Mouse (Mus musculus) adrenal gland, postnatal 14 days (tissue): Measurements from ENCODE around the gene Emg1. TPM values are rescaled to one million over a fixed set of nuclear protein-coding genes. Genes with fewer than 3 reads are reported as not detected.
"Not testable (repeated sequence)": the region's sequence is repeated elsewhere in the genome, so short reads cannot be mapped to it uniquely, and the experiment has no call there.

Experiments
- DNase-seq: peaks from one replicate; pipeline ENCODE4 v3.0.0; 2021; ENCODE audit warnings: mixed read lengths
- microRNA-seq, 2 experiments: library from miRNA; unstranded; fragments of <30 nt; microRNA quantifications; one replicate each; pipeline ENCODE4 v1.2.0; 2021
- total RNA-seq: library from RNA; stranded (reverse); gene quantifications from 2 replicates; pipeline ENCODE4 v1.2.3, GENCODE M21; 2021

Gene Emg1
- total RNA-seq, 1 experiment from 2014 or later, result 79.7 TPM

DNA sequence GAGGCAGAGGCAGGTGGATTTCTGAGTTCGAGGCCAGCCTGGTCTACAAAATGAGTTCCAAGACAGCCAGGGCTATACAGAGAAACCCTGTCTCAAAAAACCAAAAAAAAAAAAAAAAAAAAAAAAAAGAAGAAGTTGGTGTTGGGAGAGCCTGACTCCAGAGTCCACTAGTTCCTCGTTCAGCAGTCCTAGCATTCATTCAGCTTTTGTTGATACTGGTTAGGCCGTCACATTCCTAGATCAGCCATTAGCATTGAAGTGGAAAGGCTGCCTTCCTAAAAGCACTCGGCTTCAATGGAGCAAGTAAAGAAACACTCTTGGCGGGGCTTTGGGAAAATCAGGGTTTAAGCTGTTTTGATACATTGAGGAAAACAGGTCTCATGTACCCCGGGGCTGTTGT lies 29.7 kb downstream of the Emg1 start:
- DNase-seq, result not testable (repeated sequence)

DNA sequence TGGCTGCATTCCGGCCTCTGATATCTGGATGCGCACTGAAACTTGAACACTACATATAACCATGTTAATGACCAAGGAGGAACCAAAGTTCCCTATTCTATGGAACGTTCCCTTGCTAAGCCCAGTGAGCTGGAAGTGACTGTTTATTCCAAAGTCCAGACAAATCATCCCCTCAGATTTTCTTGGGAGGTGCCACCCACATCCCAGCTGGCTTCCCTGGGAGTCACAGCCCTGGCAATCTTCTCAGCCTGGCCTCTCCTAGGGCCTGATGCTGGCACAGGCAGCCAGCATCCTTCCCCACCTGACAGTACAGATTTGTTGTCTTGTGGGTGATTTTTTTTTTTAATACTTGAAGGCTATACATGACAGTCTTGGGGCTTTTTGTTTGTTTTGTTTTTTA lies 32.5 kb downstream of the Emg1 start:
- no peak for DNase-seq

DNA sequence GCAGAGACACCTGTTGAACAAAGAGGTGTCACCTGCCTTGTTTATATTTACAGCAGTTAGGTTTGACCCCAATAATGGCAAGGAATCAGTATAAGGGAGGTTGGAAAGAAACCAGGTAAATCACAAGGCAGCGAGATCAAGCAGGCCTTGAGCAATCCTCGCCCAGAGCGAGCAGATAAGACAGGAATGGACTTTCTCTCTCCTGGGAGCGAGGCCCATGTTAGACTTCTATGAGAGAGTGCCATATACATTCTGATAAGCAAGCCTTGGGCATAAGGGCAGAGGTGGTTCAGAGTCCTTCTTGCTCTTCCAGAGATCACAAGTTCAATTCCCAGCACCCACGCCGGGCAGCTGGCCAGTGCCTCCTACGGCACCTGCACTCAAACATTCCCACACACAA lies 33.2 kb downstream of the Emg1 start:
- DNase-seq, result no peak

DNA sequence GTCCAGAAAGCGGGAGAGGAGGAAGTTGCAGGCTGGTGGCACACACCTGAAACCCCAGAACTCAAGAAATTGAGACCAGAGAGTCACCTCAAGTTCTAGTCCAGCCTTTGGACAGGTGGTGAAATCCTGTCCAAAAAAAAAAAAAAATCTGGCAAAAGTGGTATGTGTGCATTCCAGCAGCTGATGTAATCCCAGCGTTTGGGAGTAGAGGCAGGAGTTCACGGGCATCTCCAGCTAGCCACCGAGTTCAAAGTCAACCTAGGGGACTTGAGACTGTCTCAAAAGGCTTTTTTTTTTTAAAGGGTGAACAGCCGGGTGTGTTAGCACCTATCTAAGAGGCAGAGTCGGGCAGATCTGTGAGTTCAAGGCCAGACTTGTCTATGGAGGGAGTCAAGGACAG lies 35.8 kb downstream of the Emg1 start:
- no peak for DNase-seq

DNA sequence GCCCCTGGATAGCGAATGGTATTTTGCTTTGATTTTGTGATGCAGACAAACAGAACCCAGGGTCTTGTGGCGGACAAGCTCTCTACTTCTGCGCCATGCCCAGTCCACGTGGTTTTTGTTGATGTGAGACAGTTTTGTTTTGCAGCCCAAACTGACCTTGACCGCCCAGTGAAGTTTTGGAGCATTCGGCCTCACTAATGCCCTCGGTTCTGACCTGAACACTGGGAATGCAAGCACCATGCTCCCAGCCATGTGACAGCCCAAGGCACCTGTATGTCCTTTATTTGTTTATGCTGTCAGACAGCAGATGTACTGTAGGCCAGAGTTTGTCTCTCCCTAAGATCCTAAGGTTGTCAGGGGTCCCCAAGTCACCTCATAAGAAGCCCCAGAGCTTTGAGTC lies 37.4 kb downstream of the Emg1 start:
- no peak for DNase-seq

DNA sequence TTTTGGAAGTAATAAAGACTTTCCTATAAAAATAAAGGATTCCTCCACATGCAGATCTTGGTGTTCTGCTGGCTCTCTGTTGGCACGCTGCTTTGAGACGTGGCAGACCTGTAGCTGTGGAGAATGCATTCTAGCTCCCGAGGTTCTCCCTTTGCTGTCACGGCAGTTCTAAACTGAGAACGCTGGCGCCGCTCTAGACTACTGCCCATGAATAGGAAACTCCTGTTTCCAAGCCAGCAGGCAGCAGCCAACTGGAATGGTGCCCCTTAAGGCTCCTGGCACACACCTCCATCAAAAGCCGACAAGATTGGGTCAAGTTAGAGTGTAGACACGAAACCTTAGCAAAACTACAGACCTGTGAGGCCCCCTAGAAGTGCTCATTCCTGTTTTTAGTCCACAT lies 38.4 kb downstream of the Emg1 start:
- DNase-seq, result peak; percentile 55

DNA sequence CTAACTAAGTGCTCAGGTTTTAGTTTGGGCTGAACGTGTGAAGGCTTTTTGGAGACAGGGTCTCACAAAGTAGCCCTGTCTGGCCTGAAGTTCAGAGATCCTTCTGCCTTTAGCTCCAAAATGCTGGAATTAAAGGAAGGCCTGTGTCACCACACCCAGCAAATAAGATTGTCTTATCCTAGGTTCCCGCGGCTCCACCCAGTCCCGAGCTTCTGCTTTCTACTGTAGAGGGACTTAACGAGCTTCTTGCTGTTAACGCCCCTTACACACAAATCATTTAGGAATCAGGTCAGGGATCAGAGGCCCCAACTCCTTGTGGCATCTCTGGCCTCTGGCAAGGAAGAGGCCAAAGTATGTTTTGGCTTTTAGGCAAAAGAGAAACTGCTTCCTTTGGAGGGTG lies 39.9 kb downstream of the Emg1 start:
- DNase-seq, result no peak

DNA sequence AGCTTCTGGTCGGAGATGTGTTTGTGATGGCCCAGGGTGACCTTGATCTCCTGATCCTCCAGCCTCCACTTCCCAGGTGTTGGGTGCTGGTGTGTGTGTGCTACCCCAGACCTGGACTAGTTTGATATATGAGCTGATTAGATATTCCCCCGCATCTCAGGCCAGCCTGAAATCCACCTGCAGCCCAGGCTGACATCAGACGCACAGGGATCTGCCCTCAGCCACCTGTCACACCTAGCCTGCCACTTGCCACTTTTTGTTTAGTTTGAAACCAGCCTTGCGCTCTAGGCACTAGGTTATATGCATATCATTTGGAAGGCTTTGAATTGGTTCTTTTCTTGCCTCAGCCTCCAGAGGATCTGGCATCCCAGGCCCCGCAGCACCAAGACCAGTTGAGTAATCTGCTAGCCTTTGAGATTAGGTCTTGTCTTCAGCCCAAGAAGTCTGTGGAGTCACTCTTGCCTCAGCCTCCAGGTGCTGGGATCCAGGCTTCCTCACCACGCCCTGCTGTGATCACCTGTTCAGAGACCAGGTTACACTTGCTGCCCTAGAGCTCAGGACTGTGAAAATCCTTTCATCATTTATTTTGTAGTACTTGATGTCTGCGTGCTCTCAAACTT lies 41.6 kb downstream of the Emg1 start:
- no peak for DNase-seq

DNA sequence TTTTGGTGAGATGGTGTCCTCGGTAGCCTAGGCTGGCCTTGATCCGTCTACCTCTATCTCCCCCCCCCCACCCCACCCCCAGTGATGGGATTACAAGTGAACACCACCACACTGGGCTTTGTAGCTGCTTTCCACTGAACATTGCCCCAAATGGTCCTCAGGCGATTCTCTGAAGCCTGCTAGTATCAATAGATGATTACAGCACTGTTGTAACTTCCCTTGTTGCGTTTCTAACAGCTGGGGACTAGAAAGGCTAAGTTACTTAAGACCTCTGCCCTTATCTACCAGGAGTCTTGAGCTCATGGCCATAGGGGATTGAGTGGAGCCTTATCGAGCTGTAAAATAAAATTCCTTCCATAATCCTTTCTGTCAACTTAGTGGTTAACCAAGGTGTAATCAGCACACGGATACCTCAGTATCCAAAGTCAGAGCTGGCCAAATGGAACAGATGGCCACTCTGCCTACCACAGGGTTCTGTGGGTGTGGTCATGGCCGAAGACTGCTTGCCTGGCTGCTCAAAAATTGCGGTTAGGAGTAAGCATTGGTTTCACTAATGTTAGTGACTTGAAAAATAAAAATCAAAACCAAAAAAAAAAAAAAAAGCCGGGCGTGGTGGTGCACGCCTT lies 42.6 kb downstream of the Emg1 start:
- no peak for DNase-seq

DNA sequence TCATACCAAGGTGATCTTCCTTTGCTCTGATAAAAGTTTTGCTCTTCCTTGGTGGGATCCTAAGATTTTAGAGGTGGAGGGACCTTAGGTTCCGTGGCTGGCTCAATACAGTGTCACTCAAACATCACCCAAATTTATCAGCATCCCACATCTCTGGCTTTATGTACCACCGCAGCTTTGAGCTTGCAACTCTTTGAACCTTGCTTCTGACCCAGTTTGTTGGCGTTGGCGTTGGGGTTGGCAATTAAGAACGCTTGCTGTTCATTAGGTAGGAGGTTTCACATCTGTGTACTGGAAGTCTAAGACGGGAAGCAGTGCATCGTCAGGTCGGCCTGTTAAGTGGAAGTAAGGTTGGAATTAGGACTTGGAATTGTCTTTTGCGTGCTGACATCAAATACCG lies 47.0 kb downstream of the Emg1 start:
- no peak for DNase-seq

DNA sequence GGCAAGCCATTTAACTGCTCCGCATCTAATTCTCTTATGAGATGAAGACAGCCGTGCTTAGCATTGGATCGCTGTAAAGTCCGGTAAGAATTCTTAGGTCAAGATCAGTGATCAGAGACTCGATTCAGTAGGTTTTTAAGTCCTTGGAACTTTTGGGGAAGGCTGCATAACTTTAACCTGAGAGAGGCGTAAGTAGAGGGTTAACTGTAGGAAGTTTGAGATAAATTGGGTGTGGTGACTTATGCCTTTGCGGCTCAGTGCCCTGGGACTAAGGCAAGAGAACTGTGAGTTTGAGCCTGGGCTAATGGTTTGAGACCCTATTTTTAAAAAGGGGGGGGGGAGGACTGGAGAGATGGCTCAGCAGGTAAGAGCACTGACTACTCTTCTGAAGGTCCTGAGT lies 47.7 kb downstream of the Emg1 start:
- no peak for DNase-seq

DNA sequence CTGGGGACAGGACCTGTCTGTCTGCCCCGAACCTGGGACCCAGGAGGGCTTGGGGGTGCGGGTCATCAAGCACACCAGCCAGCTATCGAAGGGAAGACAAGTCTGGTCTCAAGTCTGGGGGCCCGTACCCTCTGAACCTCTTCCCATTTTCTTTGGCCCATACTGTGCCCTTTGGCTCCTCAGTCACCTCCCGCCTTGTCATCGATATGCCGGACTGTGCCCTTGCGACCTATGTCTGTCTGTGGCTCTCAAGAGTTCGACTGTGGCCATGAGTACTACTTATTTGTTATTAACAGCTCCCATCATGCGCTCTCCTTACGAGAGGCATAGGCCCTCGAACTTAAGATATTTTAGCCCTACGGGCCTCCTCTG lies 48.6 kb downstream of the Emg1 start:
- no peak for DNase-seq

DNA sequence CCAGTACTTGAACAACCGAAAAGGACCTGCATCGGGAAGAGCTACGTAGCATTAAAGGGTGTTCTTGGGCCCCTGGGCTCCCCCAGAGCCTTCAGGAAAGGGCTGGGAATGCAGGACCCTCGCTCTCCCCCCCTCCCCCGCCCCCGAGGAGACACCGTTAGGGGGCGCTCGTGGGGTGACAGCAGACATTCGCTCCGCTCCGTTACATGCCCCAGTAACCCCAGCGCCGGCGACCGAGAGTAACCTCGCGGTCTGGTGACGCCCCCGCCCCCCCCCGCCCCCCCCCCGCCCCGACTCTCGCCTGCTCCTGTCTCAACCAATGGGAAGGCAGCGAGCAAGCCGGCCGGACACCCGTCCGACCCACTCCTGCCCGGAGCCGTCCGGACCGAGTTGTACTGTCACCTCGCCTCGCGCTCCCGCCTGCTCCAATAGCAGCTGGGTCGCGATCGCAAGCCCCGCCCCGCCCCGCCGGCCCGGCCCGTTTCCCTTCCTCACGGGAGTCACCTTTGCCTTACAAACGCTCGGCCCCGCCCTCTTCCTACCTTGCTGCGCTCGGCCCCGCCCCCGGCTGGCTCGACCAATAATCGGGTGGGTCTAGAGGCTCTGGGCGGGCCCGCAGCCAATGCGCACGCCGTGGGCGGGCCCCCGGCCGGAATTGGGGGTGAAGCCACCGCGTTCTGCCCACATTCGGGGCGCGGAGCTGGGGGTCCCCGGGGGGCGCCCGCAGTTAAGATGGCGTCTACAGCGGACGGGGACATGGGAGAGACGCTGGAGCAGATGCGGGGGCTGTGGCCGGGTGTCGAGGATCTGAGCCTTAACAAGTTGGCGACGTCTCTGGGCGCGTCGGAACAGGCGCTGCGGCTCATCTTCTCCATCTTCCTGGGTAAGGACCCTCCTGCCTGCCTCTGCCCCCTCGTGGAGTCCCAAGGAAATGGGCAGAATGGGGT lies 49.2 kb downstream of the Emg1 start, which contains the start of gene Lpcat3:
Gene Lpcat3, plus strand, starts transcription at position 551 of the 947 bp plus-strand sequence.
- DNase-seq, result peak; percentile 100

DNA sequence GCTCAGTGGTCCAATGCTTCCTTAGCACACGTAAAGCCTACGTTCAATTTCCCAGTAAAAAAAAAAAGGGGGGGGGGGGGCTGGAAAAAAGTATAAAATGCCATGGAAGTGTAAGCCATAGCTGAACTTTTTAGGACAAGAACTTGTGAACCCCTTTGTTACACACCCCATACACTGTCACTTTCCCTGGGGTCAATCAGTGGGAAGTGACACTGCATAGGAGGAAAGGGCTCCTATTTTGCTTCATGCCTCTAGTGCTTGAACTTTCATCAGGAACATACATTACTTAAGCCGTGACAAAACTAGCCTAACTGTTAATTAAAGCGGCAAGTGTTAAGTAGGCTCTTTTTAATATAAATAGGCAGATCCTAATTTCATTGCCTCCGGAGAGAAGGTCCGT lies 50.0 kb downstream of the Emg1 start:
- DNase-seq, result no peak

DNA sequence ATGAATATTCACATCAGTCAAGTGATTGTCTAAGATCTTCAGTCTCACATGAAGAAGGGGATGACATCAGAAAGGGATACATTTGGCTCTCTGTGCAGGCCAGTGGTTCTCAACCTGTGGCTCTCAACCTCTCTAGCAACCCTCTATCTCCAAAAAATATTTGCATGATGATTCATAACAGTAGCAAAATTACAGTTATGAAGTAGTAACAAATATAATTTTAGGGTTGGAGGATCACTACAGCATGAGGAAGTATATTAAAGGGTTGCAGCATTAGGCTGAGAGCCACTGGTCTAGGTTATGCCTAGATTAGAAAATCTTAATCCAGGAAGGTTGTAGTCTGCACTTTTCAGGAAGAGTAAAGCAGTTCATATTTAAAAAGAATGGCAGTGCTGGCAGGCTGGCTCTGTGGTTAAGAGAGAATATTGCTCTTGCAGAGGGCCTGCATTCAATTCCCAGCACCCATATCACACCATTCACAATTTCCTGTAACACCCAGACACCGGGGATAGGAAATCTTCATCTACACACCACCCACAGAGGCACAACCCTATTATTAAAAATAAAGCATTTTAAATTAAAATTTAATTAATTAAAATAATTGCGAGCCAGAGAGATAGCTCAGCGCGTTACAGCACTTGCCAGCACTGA lies 50.7 kb downstream of the Emg1 start:
- no peak for DNase-seq

DNA sequence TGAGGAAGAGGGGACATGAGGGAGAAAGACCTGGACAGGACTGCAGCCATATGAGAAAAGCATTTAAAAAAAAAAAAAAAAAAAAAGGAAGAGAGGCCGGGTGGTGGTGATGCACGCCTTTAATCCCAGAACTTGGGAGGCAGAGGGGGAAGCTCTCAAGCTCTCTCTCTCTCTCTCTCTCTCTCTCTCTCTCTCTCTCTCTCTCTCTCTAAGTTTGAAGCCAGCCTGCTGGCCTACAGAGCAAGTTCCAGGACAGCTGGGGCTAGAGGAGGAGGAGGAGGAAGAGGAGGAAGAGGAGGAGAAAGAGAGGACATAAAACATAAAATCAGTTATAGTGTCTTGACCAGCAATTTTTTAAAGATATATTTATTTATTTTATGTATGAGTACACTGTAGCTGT lies 53.9 kb downstream of the Emg1 start:
- DNase-seq, result no peak

DNA sequence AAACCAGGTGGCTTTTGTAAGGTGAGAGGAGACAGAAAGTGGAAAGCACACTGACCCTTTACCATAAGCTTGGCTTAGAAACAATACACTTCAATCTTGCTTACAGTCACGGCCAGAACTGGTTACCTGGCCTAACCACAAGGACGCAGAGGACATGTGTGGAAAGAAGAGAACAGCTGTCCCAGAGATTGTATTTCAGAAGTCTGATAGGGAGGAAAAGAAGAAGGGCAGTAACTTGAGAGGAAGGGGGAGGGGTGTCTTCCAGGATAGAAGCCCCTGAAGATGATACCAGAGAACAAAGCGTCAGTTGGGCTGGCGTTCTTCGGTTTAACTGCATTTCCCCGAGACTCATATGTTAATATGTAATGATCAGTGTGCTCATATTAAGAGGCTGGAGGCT lies 56.1 kb downstream of the Emg1 start:
- DNase-seq, result no peak

Small RNA genes lying within 50 kb of the gene (microRNA-seq; reads per million reads assigned to microRNA genes)
- gene Mir141 (4.2 to 13.2 reads per million in 2 experiments), gene Mir200c (53.3 to 54.0 reads per million in 2 experiments)

Other genes starting within 250 kb of the Emg1 start
- 87.3 and 118 TPM in 2 replicates for gene Clstn3, start 247.4 kb downstream of the Emg1 start, total RNA-seq
- 9.2 and 17.6 TPM in 2 replicates for gene C1rl, start 219.1 kb downstream of the Emg1 start, total RNA-seq
- 34.4 and 39.6 TPM in 2 replicates for gene C1ra, start 199.8 kb downstream of the Emg1 start, total RNA-seq
- 51.8 and 66.5 TPM in 2 replicates for gene C1s1, start 169.8 kb downstream of the Emg1 start, total RNA-seq
- 3.1 and 6.0 TPM in 2 replicates for gene C1rb, start 141.9 kb downstream of the Emg1 start, total RNA-seq
- gene C1s2, start 76.1 kb downstream of the Emg1 start, total RNA-seq, result 2.7 and 2.9 TPM in 2 replicates
- gene Lpcat3, start 49.2 kb downstream of the Emg1 start, total RNA-seq, result 78.0 and 82.3 TPM in 2 replicates
- 392 and 412 TPM in 2 replicates for gene Phb2, start 158 bp upstream of the Emg1 start, total RNA-seq
- 7.3 and 23.1 TPM in 2 replicates for gene Ptpn6, start 26.5 kb upstream of the Emg1 start, total RNA-seq
- gene Grcc10, start 29.2 kb upstream of the Emg1 start, total RNA-seq, result 338 and 346 TPM in 2 replicates
- gene Gm45234, start 43.8 kb upstream of the Emg1 start, total RNA-seq, result not detected in 2 replicates
- gene Atn1, start 44.3 kb upstream of the Emg1 start, total RNA-seq, result 70.3 and 84.6 TPM in 2 replicates
- 13.0 and 18.9 TPM in 2 replicates for gene Eno2, start 57.5 kb upstream of the Emg1 start, total RNA-seq
- not detected in 2 replicates for gene Lrrc23, start 67.5 kb upstream of the Emg1 start, total RNA-seq
- 13.0 and 14.6 TPM in 2 replicates for gene Spsb2, start 96.5 kb upstream of the Emg1 start, total RNA-seq
- 425 and 436 TPM in 2 replicates for gene Tpi1, start 102.1 kb upstream of the Emg1 start, total RNA-seq
- 83.2 and 103 TPM in 2 replicates for gene Usp5, start 117.3 kb upstream of the Emg1 start, total RNA-seq
- 22.2 and 26.1 TPM in 2 replicates for gene Cdca3, start 117.4 kb upstream of the Emg1 start, total RNA-seq
- 9.4 and 9.5 TPM in 2 replicates for gene Gnb3, start 128.1 kb upstream of the Emg1 start, total RNA-seq
- 21.4 and 26.1 TPM in 2 replicates for gene P3h3, start 145.6 kb upstream of the Emg1 start, total RNA-seq
- gene Gpr162, start 151.8 kb upstream of the Emg1 start, total RNA-seq, result 1.6 and 2.3 TPM in 2 replicates
- 1.4 and 13.0 TPM in 2 replicates for gene Cd4, start 176.0 kb upstream of the Emg1 start, total RNA-seq
- gene Lag3, start 199.5 kb upstream of the Emg1 start, total RNA-seq, result 1.5 and 2.5 TPM in 2 replicates
- gene Ptms, start 207.9 kb upstream of the Emg1 start, total RNA-seq, result 917 and 925 TPM in 2 replicates
- 274 and 276 TPM in 2 replicates for gene Mlf2, start 219.2 kb upstream of the Emg1 start, total RNA-seq